Mouse (Mus musculus) brain, embryonic 14.5 days (tissue): Measurements from ENCODE around the gene G0s2.

Experiments
- CTCF ChIP-seq: fragments of 200-500 bp; IDR thresholded peaks from 2 replicates; pipeline ENCODE4 v1.5.1; 2012; ENCODE audit warnings: inconsistent platforms, mild to moderate bottlenecking, moderate library complexity, borderline replicate concordance; ENCODE audit not compliant: insufficient read depth, insufficient read length; ENCODE audit errors: extremely low read depth
- POLR2A ChIP-seq: fragments of 200-500 bp; IDR thresholded peaks from 2 replicates; pipeline ENCODE4 v1.6.1; 2012; ENCODE audit warnings: mild to moderate bottlenecking, inconsistent platforms, borderline replicate concordance; ENCODE audit not compliant: poor library complexity, insufficient read depth, insufficient read length, severe bottlenecking; ENCODE audit errors: extremely low read depth

GRCm38 (mm10) chr1:193287578-193287977, 14.6 kb upstream of the G0s2 start:
- TF ChIP-seq CTCF (no peak), POLR2A (no peak)
